Mouse (Mus musculus) spleen, postnatal 14 days (tissue): ENCODE measurements around the gene Mcrip1.

ENCODE experiments used
- DNase-seq, 2 experiments: peaks; one replicate each; pipeline ENCODE4 v3.0.0; 2021 to 2022; ENCODE audit warnings: low spot score in 2 of 2

Mcrip1 gene

GRCm38 (mm10) chr11:120512790-120513453, 36.6 kb downstream of the Mcrip1 start:
- DNase-seq: no peak

GRCm38 (mm10) chr11:120510375-120511030, 39.0 kb downstream of the Mcrip1 start:
- no peak for DNase-seq

GRCm38 (mm10) chr11:120509940-120510339, 39.6 kb downstream of the Mcrip1 start:
- no peak for DNase-seq

GRCm38 (mm10) chr11:120508290-120508870, 41.1 kb downstream of the Mcrip1 start:
- DNase-seq: no peak

- DNase-seq: no peak
Observed at GRCm38 (mm10) chr11:120507611-120508289, 41.8 kb downstream of the Mcrip1 start.

- DNase-seq: no peak
Observed at GRCm38 (mm10) chr11:120506899-120507298, 42.6 kb downstream of the Mcrip1 start.

GRCm38 (mm10) chr11:120505661-120506060, 43.9 kb downstream of the Mcrip1 start:
- DNase-seq: no peak

GRCm38 (mm10) chr11:120501701-120502100, 47.8 kb downstream of the Mcrip1 start:
- DNase-seq: no peak

GRCm38 (mm10) chr11:120501018-120501417, 48.5 kb downstream of the Mcrip1 start:
- DNase-seq: no peak

GRCm38 (mm10) chr11:120500357-120500756, 49.2 kb downstream of the Mcrip1 start:
- no peak for DNase-seq

GRCm38 (mm10) chr11:120499894-120500293, 49.6 kb downstream of the Mcrip1 start:
- DNase-seq: no peak

GRCm38 (mm10) chr11:120498891-120499290, 50.6 kb downstream of the Mcrip1 start:
- DNase-seq: no peak

- DNase-seq: no peak
Observed at GRCm38 (mm10) chr11:120498226-120498625, 51.3 kb downstream of the Mcrip1 start.

- no peak for DNase-seq
Observed at GRCm38 (mm10) chr11:120497436-120497835, 52.1 kb downstream of the Mcrip1 start.

- DNase-seq: no peak
Observed at GRCm38 (mm10) chr11:120493911-120494310, 55.6 kb downstream of the Mcrip1 start.

- DNase-seq: no peak
Observed at GRCm38 (mm10) chr11:120493351-120493750, 56.2 kb downstream of the Mcrip1 start.
